19 mouse cellular contexts compared by ENCODE assay signal in the genomic region with DNA sequence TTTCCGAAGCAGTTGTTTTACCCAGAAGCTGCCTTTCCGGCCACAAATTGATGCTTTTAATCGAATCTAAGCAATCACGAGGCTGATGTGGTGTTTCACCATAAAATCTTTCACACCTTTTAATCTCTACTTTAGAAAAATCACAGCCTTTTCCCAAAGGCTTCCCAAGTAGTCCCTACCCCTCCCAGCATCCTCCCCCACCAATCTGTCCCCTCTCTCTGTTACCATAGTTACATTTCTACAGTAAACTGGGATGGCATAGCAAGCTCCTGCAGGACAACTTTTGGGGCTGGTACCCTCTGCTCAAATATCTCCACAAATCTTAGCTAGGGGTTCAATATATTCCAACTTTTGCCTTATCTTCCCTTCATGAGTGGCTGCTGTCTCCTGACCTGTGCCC.
DNase-seq lines count a peak whose midpoint lies in the region; ATAC-seq lines count a peak whose summit lies in the region.
"Had no signal": no experiment of that assay in that cellular context is flagged by ENCODE, and none has a peak within 500 bp of the region (broad histone marks: within the 10 kb centered on the region; RNA-seq: fewer than 3 reads in every experiment).

No protein-coding gene starts in this region.

- H3K4me3 ChIP-seq in intestine, embryonic 16.5 days (ENCODE audit: low read length) = no peak overlapping the region
- H3K4me3 ChIP-seq: embryonic facial prominence, embryonic 13.5 days; forebrain, embryonic 13.5 days; heart, embryonic 15.5 days; hindbrain, embryonic 13.5 days had no signal

- no peaks in the 10 kb centered on the region for H3K9me3 ChIP-seq in intestine, embryonic 16.5 days (ENCODE audit: control insufficient read depth, low read length)
- H3K9me3 ChIP-seq: embryonic facial prominence, embryonic 13.5 days; forebrain, embryonic 13.5 days; heart, embryonic 15.5 days; hindbrain, embryonic 13.5 days had no signal

- no peak for DNase-seq in frontal cortex, postnatal 14 days (ENCODE audit: low spot score in 2 of 2)
- peak; percentile 47 to 56 for DNase-seq in layer of hippocampus, adult 18-20 months (ENCODE audit: low spot score in 2 of 2)
- no peak for DNase-seq in layer of hippocampus, postnatal 25 days (ENCODE audit: extremely low spot score in 1 of 2, low spot score in 1 of 2)
- DNase-seq in right cerebral cortex, adult 18-20 months = peak; percentile 33
- DNase-seq in right cerebral cortex, postnatal 14 days = no peak
- DNase-seq in telencephalon, adult 2 months (ENCODE audit: low read depth, low spot score) = peak; percentile 53
- DNase-seq: adrenal gland, postnatal 10 days; cerebellum, adult 11-12 months; cerebellum, postnatal 25 days; gastrocnemius, postnatal 36 days; heart, postnatal 14 days had no signal

- H3K9ac ChIP-seq in intestine, embryonic 16.5 days (ENCODE audit: low read depth, low read length) = no peak overlapping the region
- H3K9ac ChIP-seq: embryonic facial prominence, embryonic 13.5 days; forebrain, embryonic 13.5 days; heart, embryonic 15.5 days; hindbrain, embryonic 13.5 days had no signal

- ATAC-seq in frontal cortex, adult (ENCODE audit: low TSS enrichment) = peak; percentile 80
- no peak for ATAC-seq in intestine, embryonic 16.5 days

- 89% methylated on average over 4 of the region's 4 CpGs for WGBS in intestine, embryonic 16.5 days

- no peaks in the 10 kb centered on the region for H3K36me3 ChIP-seq in intestine, embryonic 16.5 days (ENCODE audit: control insufficient read depth, insufficient read depth, low read length)
- H3K36me3 ChIP-seq: embryonic facial prominence, embryonic 13.5 days; hindbrain, embryonic 13.5 days had no signal

- H3K27me3 ChIP-seq in intestine, embryonic 16.5 days (replicated peaks; ENCODE audit: control insufficient read depth, insufficient read depth, low read length) = no peaks in the 10 kb centered on the region
- H3K27me3 ChIP-seq: embryonic facial prominence, embryonic 13.5 days; forebrain, embryonic 13.5 days; heart, embryonic 15.5 days; hindbrain, embryonic 13.5 days had no signal

- no peaks in the 10 kb centered on the region for H3K4me1 ChIP-seq in intestine, embryonic 16.5 days (ENCODE audit: control insufficient read depth, insufficient read depth, low read length)
- H3K4me1 ChIP-seq: embryonic facial prominence, embryonic 13.5 days; forebrain, embryonic 13.5 days; heart, embryonic 15.5 days; hindbrain, embryonic 13.5 days had no signal

- H3K27ac ChIP-seq in intestine, embryonic 16.5 days (ENCODE audit: low read length) = no peak overlapping the region
- H3K27ac ChIP-seq: embryonic facial prominence, embryonic 13.5 days; forebrain, embryonic 13.5 days; heart, embryonic 15.5 days; hindbrain, embryonic 13.5 days; hindbrain, postnatal 0 days had no signal

- no peak overlapping the region for H3K4me2 ChIP-seq in intestine, embryonic 16.5 days (ENCODE audit: low read depth, low read length)
- H3K4me2 ChIP-seq: embryonic facial prominence, embryonic 13.5 days; forebrain, embryonic 13.5 days; heart, embryonic 11.5 days; heart, embryonic 15.5 days; hindbrain, embryonic 13.5 days had no signal

Comparison
In these comparisons a context has a peak if more than half of its experiments do, and no peak if none do; other contexts are left out.
1. DNase-seq: peak in layer of hippocampus, adult 18-20 months (2 of 2), right cerebral cortex, adult 18-20 months (single experiment) and telencephalon, adult 2 months (single experiment); none in frontal cortex, postnatal 14 days (0 of 2), layer of hippocampus, postnatal 25 days (0 of 2) and right cerebral cortex, postnatal 14 days (single experiment).